Mouse (Mus musculus) heart, embryonic 10.5 days (tissue): ENCODE results near the gene Plcb4. TPM values are rescaled to one million over a fixed set of nuclear protein-coding genes. Genes with fewer than 3 reads are reported as not detected.

Experiments
- DNase-seq: peaks from one replicate; pipeline ENCODE4 v3.0.0-alpha.2; 2017; ENCODE audit warnings: low spot score
- H3K27ac ChIP-seq: fragments of 300-500 bp; sonication (generic); 2 replicates; pipeline ENCODE4 v1.5.1; 2016; ENCODE audit warnings: mild to moderate bottlenecking
- H3K27me3 ChIP-seq: fragments of 300-500 bp; sonication (generic); 2 replicates; pipeline ENCODE4 v1.6.1; 2016; ENCODE audit warnings: mild to moderate bottlenecking; ENCODE audit not compliant: poor library complexity, insufficient read depth, severe bottlenecking
- H3K36me3 ChIP-seq: fragments of 300-500 bp; sonication (generic); 2 replicates; pipeline ENCODE4 v1.6.1; 2016; ENCODE audit warnings: mild to moderate bottlenecking, moderate library complexity
- H3K4me1 ChIP-seq: fragments of 300-500 bp; sonication (generic); 2 replicates; pipeline ENCODE4 v1.6.1; 2016; ENCODE audit warnings: mild to moderate bottlenecking
- H3K4me3 ChIP-seq: fragments of 300-500 bp; sonication (generic); 2 replicates; pipeline ENCODE4 v1.5.1; 2016; ENCODE audit warnings: mild to moderate bottlenecking, moderate library complexity
- H3K9me3 ChIP-seq: fragments of 300-500 bp; sonication (generic); 2 replicates; pipeline ENCODE4 v1.6.1; 2016; ENCODE audit warnings: mild to moderate bottlenecking, moderate library complexity
- WGBS: fragments of 180-500 bp; shearing (Covaris S2); methylation state at CpG from one replicate; pipeline ENCODE4 v1.1.7; 2016; 5-methylcytosine and 5-hydroxymethylcytosine counted together
- polyA plus RNA-seq: library from polyadenylated mRNA; unstranded; fragments of >200 nt; fragmentation: Nextera tagmentation; extraction: Ambion mirVana; gene quantifications from 2 replicates; pipeline ENCODE4 v1.2.1, GENCODE M21; 2016

Plcb4 gene
- polyA plus RNA-seq = 17.8 and 22.4 TPM in 2 replicates

- WGBS = 1% methylated on average over 71 of the region's 71 CpGs
- H3K9me3 ChIP-seq = no peaks in the 10 kb centered on the region
- H3K27me3 ChIP-seq = no peaks in the 10 kb centered on the region
- H3K4me3 ChIP-seq = peak within 1 kb of the TSS; percentile 89
- peak; percentile 94 for DNase-seq
- peak within 1 kb of the TSS; percentile 99 for H3K27ac ChIP-seq
- H3K36me3 ChIP-seq = no peaks in the 10 kb centered on the region
- H3K4me1 ChIP-seq = peaks cover 10% of the 10 kb centered on the region
These were observed at the start of gene Plcb4 for GRCm38 (mm10) chr2:135658486-135659390. Gene Plcb4 (plus strand): TSS chr2:135659011.

- H3K4me1 ChIP-seq = no peaks in the 10 kb centered on the region
- H3K9me3 ChIP-seq = no peaks in the 10 kb centered on the region
- no peaks in the 10 kb centered on the region for H3K27me3 ChIP-seq
- H3K4me3 ChIP-seq = no peak overlapping the region
- no peak overlapping the region for H3K27ac ChIP-seq
- DNase-seq = no peak
- H3K36me3 ChIP-seq = no peaks in the 10 kb centered on the region
- WGBS = 23% methylated on average over 4 of the region's 4 CpGs
These were observed 44.1 kb upstream of the Plcb4 start for GRCm38 (mm10) chr2:135614651-135615261.

- WGBS = 69% methylated on average over 1 of the region's 1 CpGs
- Histone ChIP-seq H3K27ac (no peak overlapping the region), H3K4me3 (no peak overlapping the region), H3K4me1 (no peaks in the 10 kb centered on the region), H3K36me3 (no peaks in the 10 kb centered on the region), H3K9me3 (no peaks in the 10 kb centered on the region), H3K27me3 (no peaks in the 10 kb centered on the region)
- no peak for DNase-seq
These were observed 42.7 kb upstream of the Plcb4 start for GRCm38 (mm10) chr2:135616090-135616489.

- DNase-seq = no peak
These were observed 40.3 kb upstream of the Plcb4 start for GRCm38 (mm10) chr2:135618551-135618950.

GRCm38 (mm10) chr2:135619956-135620355, 38.9 kb upstream of the Plcb4 start:
- H3K27me3 ChIP-seq = no peaks in the 10 kb centered on the region
- no peak for DNase-seq
- H3K4me1 ChIP-seq = no peaks in the 10 kb centered on the region
- whole genome bisulfite sequencing = 60% methylated on average over 2 of the region's 2 CpGs
- H3K9me3 ChIP-seq = no peaks in the 10 kb centered on the region
- no peaks in the 10 kb centered on the region for H3K36me3 ChIP-seq
- no peak overlapping the region for H3K4me3 ChIP-seq
- no peak overlapping the region for H3K27ac ChIP-seq

More at GRCm38 (mm10) chr2:135618551-135618950, 40.3 kb upstream of the Plcb4 start:
- H3K27ac ChIP-seq = no peak overlapping the region
- no peak overlapping the region for H3K4me3 ChIP-seq
- H3K36me3 ChIP-seq = no peaks in the 10 kb centered on the region
- no peaks in the 10 kb centered on the region for H3K27me3 ChIP-seq
- no peaks in the 10 kb centered on the region for H3K9me3 ChIP-seq
- H3K4me1 ChIP-seq = no peaks in the 10 kb centered on the region

- Histone ChIP-seq H3K4me1 (no peaks in the 10 kb centered on the region), H3K36me3 (no peaks in the 10 kb centered on the region), H3K27ac (no peak overlapping the region), H3K27me3 (no peaks in the 10 kb centered on the region), H3K4me3 (no peak overlapping the region), H3K9me3 (no peaks in the 10 kb centered on the region)
- DNase-seq = no peak
- 86% methylated on average over 2 of the region's 2 CpGs for WGBS
These were observed 31.0 kb upstream of the Plcb4 start for GRCm38 (mm10) chr2:135627821-135628220.

GRCm38 (mm10) chr2:135637227-135637626, 21.6 kb upstream of the Plcb4 start:
- Histone ChIP-seq H3K9me3 (no peaks in the 10 kb centered on the region), H3K4me1 (no peaks in the 10 kb centered on the region), H3K36me3 (no peaks in the 10 kb centered on the region), H3K27me3 (no peaks in the 10 kb centered on the region), H3K27ac (no peak overlapping the region), H3K4me3 (no peak overlapping the region)
- 64% methylated on average over 2 of the region's 2 CpGs for whole genome bisulfite sequencing
- DNase-seq = no peak

- Histone ChIP-seq H3K4me1 (no peaks in the 10 kb centered on the region), H3K36me3 (no peaks in the 10 kb centered on the region), H3K27ac (no peak overlapping the region), H3K27me3 (no peaks in the 10 kb centered on the region), H3K4me3 (no peak overlapping the region), H3K9me3 (no peaks in the 10 kb centered on the region)
- WGBS = 77% methylated on average over 1 of the region's 1 CpGs
- DNase-seq = no peak
These were observed 17.8 kb upstream of the Plcb4 start for GRCm38 (mm10) chr2:135641002-135641401.

- DNase-seq = no peak
- Histone ChIP-seq H3K4me1 (no peaks in the 10 kb centered on the region), H3K4me3 (no peak overlapping the region), H3K27ac (no peak overlapping the region), H3K27me3 (no peaks in the 10 kb centered on the region), H3K36me3 (no peaks in the 10 kb centered on the region), H3K9me3 (no peaks in the 10 kb centered on the region)
- WGBS = 81% methylated on average over 2 of the region's 2 CpGs
These were observed 17.2 kb upstream of the Plcb4 start for GRCm38 (mm10) chr2:135641636-135642035.

- Histone ChIP-seq H3K27me3 (no peaks in the 10 kb centered on the region), H3K27ac (no peak overlapping the region), H3K4me1 (no peaks in the 10 kb centered on the region), H3K36me3 (no peaks in the 10 kb centered on the region), H3K4me3 (no peak overlapping the region), H3K9me3 (no peaks in the 10 kb centered on the region)
- no peak for DNase-seq
- 76% methylated on average over 3 of the region's 3 CpGs for WGBS
These were observed 12.6 kb upstream of the Plcb4 start for GRCm38 (mm10) chr2:135646226-135646625.

GRCm38 (mm10) chr2:135646654-135647053, 12.2 kb upstream of the Plcb4 start:
- no peak for DNase-seq
- WGBS = 83% methylated on average over 6 of the region's 6 CpGs
- Histone ChIP-seq H3K9me3 (no peaks in the 10 kb centered on the region), H3K27me3 (no peaks in the 10 kb centered on the region), H3K27ac (no peak overlapping the region), H3K4me3 (no peak overlapping the region), H3K36me3 (no peaks in the 10 kb centered on the region), H3K4me1 (no peaks in the 10 kb centered on the region)

- Histone ChIP-seq H3K9me3 (no peaks in the 10 kb centered on the region), H3K27ac (no peak overlapping the region), H3K36me3 (no peaks in the 10 kb centered on the region), H3K4me1 (no peaks in the 10 kb centered on the region), H3K27me3 (no peaks in the 10 kb centered on the region), H3K4me3 (no peak overlapping the region)
- no peak for DNase-seq
- 59% methylated on average over 4 of the region's 4 CpGs for WGBS
These were observed 10.8 kb upstream of the Plcb4 start for GRCm38 (mm10) chr2:135647985-135648384.

GRCm38 (mm10) chr2:135650885-135651284, 7.9 kb upstream of the Plcb4 start:
- DNase-seq = no peak
- no peaks in the 10 kb centered on the region for H3K4me1 ChIP-seq
- H3K36me3 ChIP-seq = no peaks in the 10 kb centered on the region
- H3K4me3 ChIP-seq = no peak overlapping the region
- no peak overlapping the region for H3K27ac ChIP-seq
- no peaks in the 10 kb centered on the region for H3K9me3 ChIP-seq
- no peaks in the 10 kb centered on the region for H3K27me3 ChIP-seq
- whole genome bisulfite sequencing = 68% methylated on average over 3 of the region's 3 CpGs
